Mouse (Mus musculus) erythroblast, embryonic 14.5 days (primary cell): ENCODE results near the gene Psg19. TPM values are rescaled to one million over a fixed set of nuclear protein-coding genes. Genes with fewer than 3 reads are reported as not detected.

Experiments used
- H3K27me3 ChIP-seq: 2 replicates; pipeline ENCODE4 v1.6.1; 2012; ENCODE audit warnings: inconsistent platforms; ENCODE audit not compliant: control insufficient read depth
- H3K36me3 ChIP-seq: 2 replicates; pipeline ENCODE4 v1.6.1; 2012; ENCODE audit warnings: mild to moderate bottlenecking, inconsistent platforms; ENCODE audit not compliant: control insufficient read depth
- H3K4me1 ChIP-seq: 2 replicates; pipeline ENCODE4 v1.6.1; 2012; ENCODE audit warnings: inconsistent platforms; ENCODE audit not compliant: control insufficient read depth
- H3K4me3 ChIP-seq: replicated peaks from 2 replicates; pipeline ENCODE3; 2012; ENCODE audit warnings: moderate library complexity, mild to moderate bottlenecking, inconsistent platforms
- H3K9me3 ChIP-seq: 2 replicates; pipeline ENCODE4 v1.6.1; 2012; ENCODE audit warnings: low read length, inconsistent platforms, mixed read lengths; ENCODE audit not compliant: control insufficient read depth
- GATA1 ChIP-seq: IDR thresholded peaks from 2 replicates; pipeline ENCODE4 v1.6.1; 2012; ENCODE audit warnings: low read length, inconsistent platforms, mixed read lengths
- TAL1 ChIP-seq: IDR thresholded peaks from 3 replicates; pipeline ENCODE4 v1.6.1; 2012; ENCODE audit warnings: low read length, inconsistent platforms, mixed read lengths
- polyA plus RNA-seq: library from polyadenylated mRNA; stranded (reverse); fragments of >175 nt; gene quantifications from 2 replicates; pipeline ENCODE4 v1.2.3, GENCODE M21; 2012

Gene Psg19
- not detected in 2 replicates for polyA plus RNA-seq

- Histone ChIP-seq H3K4me1 (no peaks in the 10 kb centered on the region), H3K27me3 (no peaks in the 10 kb centered on the region)
Observed at GRCm38 (mm10) chr7:18798420-18798819, at the start of gene Psg19. Psg19 (minus strand) TSS chr7:18798520.

GRCm38 (mm10) chr7:18844811-18845210, 46.5 kb upstream of the Psg19 start:
- no peak overlapping the region for H3K4me3 ChIP-seq
- TF ChIP-seq GATA1, result no peak
- TF ChIP-seq TAL1, result no peak
- peaks cover 4% of the 10 kb centered on the region for H3K4me1 ChIP-seq
- H3K36me3 ChIP-seq, result no peaks in the 10 kb centered on the region
- no peaks in the 10 kb centered on the region for H3K9me3 ChIP-seq
- no peaks in the 10 kb centered on the region for H3K27me3 ChIP-seq

More at GRCm38 (mm10) chr7:18798420-18798819, at the start of gene Psg19:
- Histone ChIP-seq H3K36me3 (no peaks in the 10 kb centered on the region), H3K4me3 (no peak within 1 kb of the TSS), H3K9me3 (no peaks in the 10 kb centered on the region)
- no peak for TF ChIP-seq TAL1
- TF ChIP-seq GATA1, result no peak

- TF ChIP-seq GATA1, result no peak
- TF ChIP-seq TAL1, result no peak
- H3K4me3 ChIP-seq, result no peak overlapping the region
- H3K36me3 ChIP-seq, result no peaks in the 10 kb centered on the region
- H3K9me3 ChIP-seq, result no peaks in the 10 kb centered on the region
- no peaks in the 10 kb centered on the region for H3K27me3 ChIP-seq
- H3K4me1 ChIP-seq, result peaks cover 4% of the 10 kb centered on the region
Observed at GRCm38 (mm10) chr7:18841174-18841567, 42.9 kb upstream of the Psg19 start.

- Histone ChIP-seq H3K4me3 (peak overlapping the region; percentile 32), H3K27me3 (no peaks in the 10 kb centered on the region), H3K36me3 (no peaks in the 10 kb centered on the region), H3K9me3 (no peaks in the 10 kb centered on the region), H3K4me1 (peaks cover 4% of the 10 kb centered on the region)
- TF ChIP-seq TAL1 (no peak), GATA1 (no peak)
Observed at GRCm38 (mm10) chr7:18840386-18841173, 42.3 kb upstream of the Psg19 start.

GRCm38 (mm10) chr7:18839865-18840264, 41.5 kb upstream of the Psg19 start, which contains the start of gene Mill2:
Mill2 (plus strand) TSS chr7:18839966.
- Histone ChIP-seq H3K4me1 (peaks cover 4% of the 10 kb centered on the region), H3K36me3 (no peaks in the 10 kb centered on the region), H3K9me3 (no peaks in the 10 kb centered on the region), H3K4me3 (peak within 1 kb of the TSS; percentile 32), H3K27me3 (no peaks in the 10 kb centered on the region)
- TF ChIP-seq GATA1, result no peak
- no peak for TF ChIP-seq TAL1

GRCm38 (mm10) chr7:18832298-18832697, 34.0 kb upstream of the Psg19 start:
- H3K36me3 ChIP-seq, result no peaks in the 10 kb centered on the region
- TF ChIP-seq TAL1 (no peak), GATA1 (no peak)
- no peaks in the 10 kb centered on the region for H3K27me3 ChIP-seq

GRCm38 (mm10) chr7:18829545-18829944, 31.2 kb upstream of the Psg19 start:
- no peak for TF ChIP-seq TAL1
- no peak for TF ChIP-seq GATA1
- H3K4me3 ChIP-seq, result no peak overlapping the region
- H3K36me3 ChIP-seq, result no peaks in the 10 kb centered on the region
- H3K27me3 ChIP-seq, result no peaks in the 10 kb centered on the region
- peaks cover 4% of the 10 kb centered on the region for H3K9me3 ChIP-seq
- no peaks in the 10 kb centered on the region for H3K4me1 ChIP-seq

More at GRCm38 (mm10) chr7:18832298-18832697, 34.0 kb upstream of the Psg19 start:
- H3K9me3 ChIP-seq, result peaks cover 4% of the 10 kb centered on the region
- H3K4me3 ChIP-seq, result no peak overlapping the region
- H3K4me1 ChIP-seq, result no peaks in the 10 kb centered on the region

GRCm38 (mm10) chr7:18828592-18828991, 30.3 kb upstream of the Psg19 start:
- H3K4me1 ChIP-seq, result no peaks in the 10 kb centered on the region
- H3K9me3 ChIP-seq, result peaks cover 4% of the 10 kb centered on the region
- no peaks in the 10 kb centered on the region for H3K36me3 ChIP-seq
- H3K4me3 ChIP-seq, result no peak overlapping the region
- no peak for TF ChIP-seq GATA1
- no peak for TF ChIP-seq TAL1
- no peaks in the 10 kb centered on the region for H3K27me3 ChIP-seq

GRCm38 (mm10) chr7:18827792-18828546, 29.6 kb upstream of the Psg19 start:
- no peaks in the 10 kb centered on the region for H3K36me3 ChIP-seq
- no peaks in the 10 kb centered on the region for H3K27me3 ChIP-seq
- no peak overlapping the region for H3K4me3 ChIP-seq
- H3K4me1 ChIP-seq, result no peaks in the 10 kb centered on the region
- no peaks in the 10 kb centered on the region for H3K9me3 ChIP-seq
- no peak for TF ChIP-seq GATA1
- no peak for TF ChIP-seq TAL1
